Mouse (Mus musculus) myocyte (in vitro differentiated cells): ENCODE measurements at regions not wholly inside any gene's neighbourhood (a gene's known extent, or its start where the extent isn't known, plus 50 kb on each side); places are given as distances from the start of the nearest gene placed in this dataset.

ENCODE experiments used
- MAX ChIP-seq: IDR thresholded peaks from one replicate; pipeline ENCODE4 v1.6.1; 2011; ENCODE audit warnings: low read depth, mild to moderate bottlenecking, control low read depth
- USF1 ChIP-seq: IDR thresholded peaks from one replicate; pipeline ENCODE4 v1.6.1; 2011; ENCODE audit warnings: low read depth, mild to moderate bottlenecking, control low read depth, moderate library complexity

- TF ChIP-seq MAX, result no peak
- no peak for TF ChIP-seq USF1
These were observed 277.3 kb upstream of the Zfp637 start for GRCm38 (mm10) chr6:117563704-117564103.
